Mouse (Mus musculus) midbrain, embryonic 15.5 days (tissue): ENCODE measurements around the gene Acsf3. TPM values are rescaled to one million over a fixed set of nuclear protein-coding genes. Genes with fewer than 3 reads are reported as not detected.
A peak's percentile ranks its signal among the peaks of the same experiment; 100 is the strongest.

Experiments used
- ATAC-seq: fragments of 200-750 bp; cut with Nextera tagmentation; replicated peaks from 2 replicates; pipeline ENCODE4 v1.8.0; 2017; ENCODE audit warnings: moderate TSS enrichment
- H3K27ac ChIP-seq: fragments of 300-500 bp; sonication (generic); 2 replicates; pipeline ENCODE4 v1.5.1; 2015; ENCODE audit warnings: mild to moderate bottlenecking, inconsistent platforms
- H3K27me3 ChIP-seq: fragments of 300-500 bp; sonication (generic); replicated peaks from 2 replicates; pipeline ENCODE4 v1.6.1; 2015; ENCODE audit warnings: inconsistent platforms
- H3K36me3 ChIP-seq: fragments of 300-500 bp; sonication (generic); replicated peaks from 2 replicates; pipeline ENCODE4 v1.6.1; 2015; ENCODE audit warnings: inconsistent platforms
- H3K4me1 ChIP-seq: fragments of 300-500 bp; sonication (generic); 2 replicates; pipeline ENCODE4 v1.6.1; 2015; ENCODE audit warnings: inconsistent platforms
- H3K4me2 ChIP-seq: fragments of 300-500 bp; sonication (generic); 2 replicates; pipeline ENCODE4 v1.6.1; 2015; ENCODE audit warnings: inconsistent platforms, mild to moderate bottlenecking, moderate library complexity
- H3K4me3 ChIP-seq: fragments of 300-500 bp; sonication (generic); 2 replicates; pipeline ENCODE4 v1.5.1; 2015; ENCODE audit warnings: mild to moderate bottlenecking, inconsistent platforms
- H3K9ac ChIP-seq: fragments of 300-500 bp; sonication (generic); 2 replicates; pipeline ENCODE4 v1.6.1; 2015; ENCODE audit warnings: mild to moderate bottlenecking, inconsistent platforms
- H3K9me3 ChIP-seq: fragments of 300-500 bp; sonication (generic); 2 replicates; pipeline ENCODE4 v1.6.1; 2016; ENCODE audit warnings: inconsistent platforms
- WGBS: fragments of 180-500 bp; shearing (Covaris S2); methylation state at CpG from one replicate; pipeline ENCODE4 v1.1.7; 2015; ENCODE audit warnings: mixed read lengths; 5-methylcytosine and 5-hydroxymethylcytosine counted together
- polyA plus RNA-seq: library from polyadenylated mRNA; unstranded; fragments of >200 nt; fragmentation: Nextera tagmentation; extraction: Ambion mirVana; gene quantifications from 2 replicates; pipeline ENCODE4 v1.2.1, GENCODE M21; 2015

Gene Acsf3
- polyA plus RNA-seq, result 16.4 and 18.3 TPM in 2 replicates

DNA sequence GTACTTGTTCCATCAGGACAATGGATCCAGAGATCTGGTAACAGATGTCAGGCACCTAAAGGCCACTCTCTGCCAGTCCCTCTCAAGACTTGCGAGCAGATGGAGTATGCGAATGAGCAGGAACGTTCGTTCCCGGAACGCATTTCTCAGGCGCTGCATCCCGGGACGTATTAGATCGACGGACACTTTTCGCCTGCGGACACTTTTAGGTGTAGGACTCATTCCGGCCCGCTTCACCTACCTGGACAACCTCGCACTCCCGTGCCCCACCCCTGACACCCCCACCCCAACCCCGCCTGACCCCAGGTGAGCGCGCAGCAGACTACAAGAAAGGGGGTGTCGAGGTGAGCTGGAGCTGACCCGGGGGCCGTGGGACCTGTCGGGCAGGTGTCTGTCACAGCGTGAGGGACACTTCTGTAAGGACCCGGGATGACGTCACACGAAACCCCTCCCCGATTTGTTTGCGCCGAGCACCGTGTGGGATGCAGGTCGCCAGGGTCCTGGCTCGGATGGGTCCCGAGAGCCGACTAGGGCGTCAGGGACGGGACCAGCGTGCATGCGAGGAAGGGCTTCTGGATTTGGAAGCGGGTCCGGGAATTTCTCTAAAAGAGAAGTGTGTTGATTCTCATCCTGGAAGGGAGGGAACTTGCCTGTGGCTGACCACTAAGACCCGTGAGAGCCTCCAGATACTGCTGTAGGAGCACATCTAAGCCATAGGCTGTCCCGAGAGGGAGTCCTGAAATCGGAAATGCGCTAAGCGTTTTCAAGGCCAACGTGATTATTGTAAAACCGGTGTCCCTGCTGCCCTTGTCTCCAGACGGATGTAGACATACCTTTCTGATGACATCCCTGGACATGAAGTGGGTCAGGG, at the start of gene Acsf3:
Acsf3 (plus strand) TSS at position 202 of the 871 bp plus-strand sequence.
- Histone ChIP-seq H3K27ac (peak within 1 kb of the TSS; percentile 48), H3K9me3 (no peaks in the 10 kb centered on the region), H3K9ac (peak within 1 kb of the TSS; percentile 76), H3K36me3 (no peaks in the 10 kb centered on the region), H3K27me3 (no peaks in the 10 kb centered on the region), H3K4me1 (peaks cover 16% of the 10 kb centered on the region), H3K4me3 (peak within 1 kb of the TSS; percentile 68), H3K4me2 (peak within 1 kb of the TSS; percentile 85)
- 1% methylated on average over 50 of the region's 50 CpGs for WGBS
- peak; percentile 84 for ATAC-seq

DNA sequence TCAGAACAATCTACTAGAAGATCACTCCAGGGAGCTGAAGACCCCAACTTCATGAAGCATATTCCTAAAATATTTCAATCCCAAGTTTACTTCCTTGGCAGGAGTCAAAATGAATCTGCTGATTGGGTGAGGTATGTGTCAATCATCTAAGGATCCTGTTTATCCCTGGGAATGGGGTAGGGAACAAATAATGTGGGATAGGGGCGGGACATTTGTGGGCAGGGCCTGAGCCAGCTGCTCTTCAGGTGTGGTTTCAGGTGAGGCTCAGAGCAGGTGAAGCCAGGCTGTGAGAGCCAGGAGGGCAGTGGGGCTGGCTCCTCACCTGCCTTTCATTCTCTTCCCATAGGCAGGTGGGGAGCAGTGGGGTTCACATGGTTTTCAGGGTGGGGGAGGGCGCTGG, 48.5 kb upstream of the Acsf3 start:
- Histone ChIP-seq H3K36me3 (no peaks in the 10 kb centered on the region), H3K27me3 (no peaks in the 10 kb centered on the region), H3K27ac (no peak overlapping the region), H3K9ac (no peak overlapping the region), H3K4me1 (peaks cover 9% of the 10 kb centered on the region; the same call in 1 of the 2 replicates), H3K9me3 (no peaks in the 10 kb centered on the region), H3K4me2 (no peak overlapping the region), H3K4me3 (no peak overlapping the region)
- ATAC-seq, result no peak
- 72% methylated on average over 2 of the region's 2 CpGs for WGBS

- no peak overlapping the region for H3K4me3 ChIP-seq
- H3K27ac ChIP-seq, result no peak overlapping the region
- no peak overlapping the region for H3K4me2 ChIP-seq
- 73% methylated on average over 5 of the region's 5 CpGs for WGBS
- H3K4me1 ChIP-seq, result peaks cover 4% of the 10 kb centered on the region; the same call in 1 of the 2 replicates
- H3K9me3 ChIP-seq, result no peaks in the 10 kb centered on the region
- ATAC-seq, result 0 out of 2 replicates have a peak, but pooled peaks have one; percentile 33
- no peak overlapping the region for H3K9ac ChIP-seq
- no peaks in the 10 kb centered on the region for H3K27me3 ChIP-seq
- H3K36me3 ChIP-seq, result no peaks in the 10 kb centered on the region
Observed at GRCm38 (mm10) chr8:122727412-122727811, 47.9 kb upstream of the Acsf3 start.

- Histone ChIP-seq H3K36me3 (no peaks in the 10 kb centered on the region), H3K27ac (no peak overlapping the region), H3K4me1 (peaks cover 4% of the 10 kb centered on the region; the same call in 1 of the 2 replicates), H3K9ac (no peak overlapping the region), H3K4me3 (no peak overlapping the region), H3K9me3 (no peaks in the 10 kb centered on the region), H3K4me2 (no peak overlapping the region), H3K27me3 (no peaks in the 10 kb centered on the region)
- 0 out of 2 replicates have a peak, but pooled peaks have one; percentile 56 for ATAC-seq
- 6% methylated on average over 3 of the region's 3 CpGs for WGBS
Observed at GRCm38 (mm10) chr8:122728630-122729029, 46.7 kb upstream of the Acsf3 start.

- H3K4me1 ChIP-seq, result peaks cover 50% of the 10 kb centered on the region
- no peaks in the 10 kb centered on the region for H3K36me3 ChIP-seq
- no peaks in the 10 kb centered on the region for H3K9me3 ChIP-seq
- H3K27me3 ChIP-seq, result no peaks in the 10 kb centered on the region
- no peak overlapping the region for H3K9ac ChIP-seq
- no peak for ATAC-seq
- H3K4me3 ChIP-seq, result no peak overlapping the region
- no peak overlapping the region for H3K4me2 ChIP-seq
- peak overlapping the region; percentile 39; the same call in 1 of the 2 replicates for H3K27ac ChIP-seq
- 56% methylated on average over 3 of the region's 3 CpGs for WGBS
Observed at GRCm38 (mm10) chr8:122735110-122735509, 40.2 kb upstream of the Acsf3 start.

DNA sequence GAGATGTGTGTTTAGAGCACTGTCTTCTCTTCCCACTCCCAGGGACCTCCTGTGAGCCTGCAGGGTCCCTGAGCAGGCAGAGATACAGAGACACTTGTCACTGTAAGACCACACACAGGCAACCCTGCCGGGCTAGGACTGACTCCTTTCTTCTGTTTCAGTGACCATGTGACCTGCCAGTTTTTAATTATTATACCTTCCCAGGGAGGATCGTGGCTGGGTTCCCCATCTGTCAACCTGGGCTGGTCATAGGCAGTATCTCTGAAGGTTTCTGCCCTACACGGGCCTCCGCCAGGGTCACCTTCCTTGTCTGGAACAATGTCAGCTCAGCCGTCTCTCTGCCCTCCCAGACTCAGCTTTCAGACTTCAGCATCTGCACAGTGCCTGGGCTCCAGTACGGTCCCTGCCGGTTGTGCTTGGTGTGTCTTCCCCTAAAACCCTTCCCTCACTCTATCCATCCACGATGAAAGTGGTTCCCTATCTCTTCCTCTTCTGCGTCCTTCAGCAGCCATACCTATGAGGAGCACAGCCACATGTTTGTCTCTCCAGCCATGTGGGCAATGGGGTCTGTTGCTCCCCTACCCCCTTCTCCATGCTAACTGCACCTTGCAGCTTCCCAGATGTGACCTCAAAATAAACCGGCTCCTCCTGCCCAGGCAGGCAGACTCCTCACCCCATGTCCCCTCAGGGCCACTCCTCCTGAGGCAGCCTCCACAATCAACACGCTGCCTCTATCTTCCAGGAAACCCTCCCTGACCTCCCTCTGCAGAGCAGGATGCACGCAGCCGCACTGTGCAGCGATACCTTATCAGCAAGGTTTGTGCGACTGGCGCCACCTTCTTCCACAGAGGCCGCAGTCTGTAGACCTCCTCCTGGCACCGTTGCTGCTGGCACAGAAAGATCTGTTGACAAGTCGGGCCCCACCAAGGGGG, 39.5 kb upstream of the Acsf3 start:
- 0 out of 2 replicates have a peak, but pooled peaks have one; percentile 25 for ATAC-seq
- Histone ChIP-seq H3K9me3 (no peaks in the 10 kb centered on the region), H3K27me3 (no peaks in the 10 kb centered on the region), H3K4me3 (no peak overlapping the region), H3K4me1 (peaks cover 50% of the 10 kb centered on the region), H3K36me3 (no peaks in the 10 kb centered on the region), H3K27ac (peak overlapping the region; percentile 42), H3K4me2 (no peak overlapping the region), H3K9ac (no peak overlapping the region)
- 51% methylated on average over 19 of the region's 19 CpGs for WGBS

GRCm38 (mm10) chr8:122736623-122737022, 38.7 kb upstream of the Acsf3 start:
- ATAC-seq, result no peak
- Histone ChIP-seq H3K9ac (no peak overlapping the region), H3K27ac (peak overlapping the region; percentile 27; the same call in 1 of the 2 replicates), H3K4me3 (no peak overlapping the region), H3K4me2 (no peak overlapping the region), H3K36me3 (no peaks in the 10 kb centered on the region), H3K27me3 (no peaks in the 10 kb centered on the region), H3K9me3 (no peaks in the 10 kb centered on the region), H3K4me1 (peaks cover 52% of the 10 kb centered on the region)
- WGBS, result 90% methylated on average over 11 of the region's 11 CpGs

- ATAC-seq, result no peak
- no peaks in the 10 kb centered on the region for H3K36me3 ChIP-seq
- H3K4me2 ChIP-seq, result no peak overlapping the region
- no peaks in the 10 kb centered on the region for H3K9me3 ChIP-seq
- no peaks in the 10 kb centered on the region for H3K27me3 ChIP-seq
- H3K4me1 ChIP-seq, result peaks cover 56% of the 10 kb centered on the region
- peak overlapping the region; percentile 27; the same call in 1 of the 2 replicates for H3K27ac ChIP-seq
- no peak overlapping the region for H3K9ac ChIP-seq
- 61% methylated on average over 4 of the region's 4 CpGs for WGBS
- no peak overlapping the region for H3K4me3 ChIP-seq
Observed at GRCm38 (mm10) chr8:122737071-122737470, 38.2 kb upstream of the Acsf3 start.

DNA sequence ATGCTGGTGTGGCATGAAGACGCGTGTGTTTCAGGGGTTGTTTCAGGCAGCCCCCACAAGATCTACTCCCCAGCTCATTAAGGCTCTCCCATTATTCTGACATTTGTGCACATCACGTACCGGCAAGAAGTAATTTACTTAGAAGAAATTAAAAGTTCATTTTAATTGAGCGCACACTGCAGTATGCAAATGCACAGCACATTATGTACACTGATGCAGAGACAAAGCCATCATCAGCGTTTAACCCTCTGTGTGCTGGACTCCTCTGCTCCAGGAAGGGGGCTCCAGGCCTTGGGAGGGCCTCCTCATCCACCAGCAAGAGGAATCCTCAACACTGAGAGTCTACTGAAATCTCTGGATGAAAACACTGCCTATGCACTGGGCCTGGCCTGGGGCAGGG, 37.4 kb upstream of the Acsf3 start:
- H3K4me2 ChIP-seq, result no peak overlapping the region
- H3K27me3 ChIP-seq, result no peaks in the 10 kb centered on the region
- peak overlapping the region; percentile 61; the same call in 1 of the 2 replicates for H3K27ac ChIP-seq
- H3K9ac ChIP-seq, result no peak overlapping the region
- H3K4me3 ChIP-seq, result no peak overlapping the region
- no peaks in the 10 kb centered on the region for H3K36me3 ChIP-seq
- ATAC-seq, result 0 out of 2 replicates have a peak, but pooled peaks have one; percentile 15
- no peaks in the 10 kb centered on the region for H3K9me3 ChIP-seq
- peaks cover 64% of the 10 kb centered on the region for H3K4me1 ChIP-seq
- WGBS, result 60% methylated on average over 6 of the region's 6 CpGs

GRCm38 (mm10) chr8:122739102-122739725, 36.1 kb upstream of the Acsf3 start:
- Histone ChIP-seq H3K9me3 (no peaks in the 10 kb centered on the region), H3K4me2 (no peak overlapping the region), H3K4me1 (peaks cover 72% of the 10 kb centered on the region), H3K9ac (no peak overlapping the region), H3K27ac (peak overlapping the region; percentile 69), H3K4me3 (no peak overlapping the region), H3K36me3 (no peaks in the 10 kb centered on the region), H3K27me3 (no peaks in the 10 kb centered on the region)
- 15% methylated on average over 11 of the region's 11 CpGs for WGBS
- ATAC-seq, result no peak

DNA sequence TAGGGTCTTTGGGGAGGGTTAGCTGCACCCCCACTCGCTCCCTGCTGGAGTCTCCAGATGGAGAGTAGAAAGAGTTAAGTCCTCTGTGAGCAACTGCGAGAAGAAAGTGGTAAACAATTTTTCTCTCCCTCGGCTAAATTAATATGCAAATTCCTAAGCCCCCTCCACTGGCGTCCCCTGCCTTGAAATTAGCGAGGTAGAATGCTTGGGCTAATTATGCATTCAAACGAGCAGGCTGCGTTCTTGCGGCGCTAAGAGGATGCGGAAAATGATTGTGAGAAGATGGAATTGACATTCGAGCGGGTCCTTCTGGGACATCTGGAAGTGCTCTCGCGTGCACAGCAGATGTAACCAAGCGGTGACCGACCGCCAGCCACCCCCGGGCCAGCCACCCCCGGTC, 32.8 kb upstream of the Acsf3 start:
- Histone ChIP-seq H3K9me3 (no peaks in the 10 kb centered on the region), H3K36me3 (no peaks in the 10 kb centered on the region), H3K27ac (peak overlapping the region; percentile 88), H3K4me2 (peak overlapping the region; percentile 16; the same call in 1 of the 2 replicates), H3K4me1 (peaks cover 77% of the 10 kb centered on the region), H3K4me3 (no peak overlapping the region), H3K27me3 (no peaks in the 10 kb centered on the region), H3K9ac (no peak overlapping the region)
- ATAC-seq, result no peak
- WGBS, result 8% methylated on average over 19 of the region's 19 CpGs
